ENCODE assay signal across 8 mouse cellular contexts in genomic region chr2:153080841-153081523, GRCm38 (mm10). TPM values are rescaled to one million over a fixed set of nuclear protein-coding genes. Genes with fewer than 3 reads are reported as not detected.
DNase-seq lines count a peak whose midpoint lies in the region; ATAC-seq and TF ChIP-seq lines count a peak whose summit lies in the region.

No protein-coding gene starts in this region.

- WGBS in intestine, postnatal 0 days, result 37% methylated on average over 32 of the region's 32 CpGs
- 35% methylated on average over 32 of the region's 32 CpGs for WGBS in intestine, embryonic 16.5 days
- WGBS in stomach, embryonic 16.5 days, result 37% methylated on average over 32 of the region's 32 CpGs

- H3K4me3 ChIP-seq in intestine, postnatal 0 days (ENCODE audit: low read depth, low read length), result no peak overlapping the region
- H3K4me3 ChIP-seq in intestine, embryonic 16.5 days (ENCODE audit: low read length), result no peak overlapping the region
- H3K4me3 ChIP-seq in stomach, embryonic 16.5 days (replicated peaks; ENCODE audit: low read length), result no peak overlapping the region

- no peak for ATAC-seq in intestine, postnatal 0 days
- ATAC-seq in intestine, embryonic 16.5 days, result no peak
- no peak for ATAC-seq in stomach, embryonic 16.5 days (ENCODE audit: insufficient read depth, low FRiP score)

- no peaks in the 10 kb centered on the region; the same call in 1 of the 2 replicates for H3K27me3 ChIP-seq in intestine, postnatal 0 days (replicated peaks; ENCODE audit: control insufficient read depth, insufficient read depth, low read length)
- no peaks in the 10 kb centered on the region for H3K27me3 ChIP-seq in intestine, embryonic 16.5 days (replicated peaks; ENCODE audit: control insufficient read depth, insufficient read depth, low read length)
- no peaks in the 10 kb centered on the region for H3K27me3 ChIP-seq in stomach, embryonic 16.5 days (ENCODE audit: control insufficient read depth, insufficient read depth, low read length)

- H3K9me3 ChIP-seq in intestine, postnatal 0 days (ENCODE audit: control insufficient read depth), result no peaks in the 10 kb centered on the region
- no peaks in the 10 kb centered on the region for H3K9me3 ChIP-seq in intestine, embryonic 16.5 days (ENCODE audit: control insufficient read depth, low read length)
- H3K9me3 ChIP-seq in stomach, embryonic 16.5 days (replicated peaks; ENCODE audit: control insufficient read depth, low read length), result no peaks in the 10 kb centered on the region

- no peak overlapping the region for H3K9ac ChIP-seq in intestine, postnatal 0 days (ENCODE audit: low read depth, low read length)
- no peak overlapping the region for H3K9ac ChIP-seq in intestine, embryonic 16.5 days (ENCODE audit: low read depth, low read length)
- H3K9ac ChIP-seq in stomach, embryonic 16.5 days (ENCODE audit: low read length), result no peak overlapping the region

- intact Hi-C loops in heart, postnatal 14 days (cut with DNase I), result loop anchor here (2.0 kb wide), 2 partner anchors 32 to 62 kb away; no protein-coding TSS in a partner anchor

- peak; percentile 98 for TF ChIP-seq CTCF in intestine, postnatal 0 days (IDR thresholded peaks at IDR 0.05; ENCODE audit: low read depth)

- no peak overlapping the region for H3K4me2 ChIP-seq in intestine, postnatal 0 days (replicated peaks; ENCODE audit: low read depth)
- H3K4me2 ChIP-seq in intestine, embryonic 16.5 days (ENCODE audit: low read depth, low read length), result no peak overlapping the region
- H3K4me2 ChIP-seq in stomach, embryonic 16.5 days (ENCODE audit: low read depth, low read length), result 0 out of 2 replicates have a peak overlapping the region, but pooled peaks have one; percentile 21

- H3K36me3 ChIP-seq in intestine, postnatal 0 days (ENCODE audit: control insufficient read depth, insufficient read depth), result no peaks in the 10 kb centered on the region
- H3K36me3 ChIP-seq in intestine, embryonic 16.5 days (ENCODE audit: control insufficient read depth, insufficient read depth, low read length), result no peaks in the 10 kb centered on the region
- no peaks in the 10 kb centered on the region for H3K36me3 ChIP-seq in stomach, embryonic 16.5 days (ENCODE audit: control insufficient read depth, insufficient read depth, low read length)

- H3K27ac ChIP-seq in intestine, postnatal 0 days (ENCODE audit: low read depth, low read length), result no peak overlapping the region
- no peak overlapping the region for H3K27ac ChIP-seq in intestine, embryonic 16.5 days (ENCODE audit: low read length)
- H3K27ac ChIP-seq in stomach, embryonic 16.5 days (ENCODE audit: low read length), result no peak overlapping the region

- H3K4me1 ChIP-seq in intestine, postnatal 0 days (replicated peaks; ENCODE audit: control insufficient read depth, insufficient read depth, low read length), result no peaks in the 10 kb centered on the region
- H3K4me1 ChIP-seq in intestine, embryonic 16.5 days (ENCODE audit: control insufficient read depth, insufficient read depth, low read length), result no peaks in the 10 kb centered on the region
- H3K4me1 ChIP-seq in stomach, embryonic 16.5 days (ENCODE audit: control insufficient read depth, insufficient read depth, low read length), result no peaks in the 10 kb centered on the region

- DNase-seq in adrenal gland, postnatal 10 days, result peak; percentile 86
- DNase-seq in embryo, embryonic 11 days, result peak; percentile 91
- DNase-seq in heart, postnatal 14 days, result peak; percentile 74 to 88
- peak; percentile 78 to 87 for DNase-seq in left cerebral cortex, adult 18-20 months (ENCODE audit: low spot score in 2 of 2)
- peak; percentile 92 for DNase-seq in naive thymus-derived CD4-positive, alpha-beta T cell, adult 2 months (ENCODE audit: low read depth)

RNA-seq across cellular contexts. Expression of gene Ccm2l, which starts 15.2 kb away (rescaled TPM):
- polyA plus RNA-seq in intestine, postnatal 0 days (2015; fragmentation: Nextera tagmentation; extraction: Ambion mirVana), result 1.5 and 1.7 TPM in 2 replicates
- 0.59 and 0.92 TPM in 2 replicates for polyA plus RNA-seq in intestine, embryonic 16.5 days (2015; fragmentation: Nextera tagmentation; extraction: Ambion mirVana)
- 10 to 100 TPM; 15.8 to 23.7 TPM for total RNA-seq in adrenal gland, postnatal 10 days (2021)
- total RNA-seq in heart, postnatal 14 days (2021), result 10 to 100 TPM; 23.1 to 25.4 TPM
- 1 to 10 TPM; 4.5 to 4.6 TPM for total RNA-seq in left cerebral cortex, adult 18-20 months (2021)
- 0.51 and 1.0 TPM in 2 replicates for polyA plus RNA-seq in stomach, embryonic 16.5 days (2015; fragmentation: Nextera tagmentation; extraction: Ambion mirVana)

RNA-seq across cellular contexts. Expression of gene Hck, which starts 27.3 kb away (rescaled TPM):
- 3.4 and 3.5 TPM in 2 replicates for polyA plus RNA-seq in intestine, postnatal 0 days (2015; fragmentation: Nextera tagmentation; extraction: Ambion mirVana)
- polyA plus RNA-seq in intestine, embryonic 16.5 days (2015; fragmentation: Nextera tagmentation; extraction: Ambion mirVana), result 5.4 and 6.2 TPM in 2 replicates
- total RNA-seq in adrenal gland, postnatal 10 days (2021), result 1 to 10 TPM; 2.4 to 3.2 TPM
- 1 to 10 TPM in 1 of 2 experiments, under 1 TPM in 1; 0.73 to 1.1 TPM for total RNA-seq in heart, postnatal 14 days (2021)
- total RNA-seq in left cerebral cortex, adult 18-20 months (2021), result 1 to 10 TPM; 2.3 to 3.3 TPM
- 6.2 and 6.7 TPM in 2 replicates for polyA plus RNA-seq in stomach, embryonic 16.5 days (2015; fragmentation: Nextera tagmentation; extraction: Ambion mirVana)

RNA-seq across cellular contexts. Expression of gene Xkr7, which starts 49.3 kb away (rescaled TPM):
- polyA plus RNA-seq in intestine, postnatal 0 days (2015; fragmentation: Nextera tagmentation; extraction: Ambion mirVana), result not detected in 2 replicates
- 0.06 TPM in 2 replicates for polyA plus RNA-seq in intestine, embryonic 16.5 days (2015; fragmentation: Nextera tagmentation; extraction: Ambion mirVana)
- total RNA-seq in adrenal gland, postnatal 10 days (2021), result 1 to 10 TPM; 1.3 to 1.5 TPM
- total RNA-seq in heart, postnatal 14 days (2021), result not detected
- 1 to 10 TPM; 5.6 to 6.9 TPM for total RNA-seq in left cerebral cortex, adult 18-20 months (2021)
- not detected in 2 replicates for polyA plus RNA-seq in stomach, embryonic 16.5 days (2015; fragmentation: Nextera tagmentation; extraction: Ambion mirVana)
